10 mouse cellular contexts compared by ENCODE assay signal in the genomic region with DNA sequence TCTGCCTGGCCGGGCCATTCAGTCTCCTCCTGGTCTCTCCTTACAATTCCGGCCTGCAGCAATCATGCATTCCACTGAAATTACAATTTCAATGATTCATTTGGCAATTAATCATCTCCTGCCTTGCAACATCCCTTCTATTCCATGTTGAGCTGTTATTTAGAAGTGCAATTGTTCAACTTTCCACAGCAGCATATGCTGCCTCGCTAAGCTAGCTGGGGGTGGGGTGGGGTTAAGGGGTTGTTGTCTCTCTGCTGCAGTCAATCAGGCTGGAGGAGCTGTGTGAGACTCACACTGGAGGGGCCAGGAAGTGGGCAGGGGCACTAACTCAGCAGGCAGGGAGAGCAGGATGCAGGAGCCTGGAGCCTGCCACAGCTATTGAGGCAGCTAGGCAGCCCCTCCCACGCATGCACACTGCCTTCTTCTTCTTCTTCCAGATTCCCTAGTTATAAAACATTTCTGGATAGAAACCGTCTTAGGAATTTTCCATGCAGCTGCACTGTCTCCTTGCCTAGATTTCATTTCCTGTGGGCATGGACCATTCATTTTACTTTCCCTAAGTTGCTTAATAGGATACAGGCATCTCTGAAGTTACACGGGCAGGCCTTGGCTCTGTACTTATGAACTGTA.
DNase-seq lines count a peak whose midpoint lies in the region; ATAC-seq lines count a peak whose summit lies in the region.
"Had no signal": no experiment of that assay in that cellular context is flagged by ENCODE, and none has a peak within 500 bp of the region (broad histone marks: within the 10 kb centered on the region; RNA-seq: fewer than 3 reads in every experiment).

No protein-coding gene starts in this region.

- peak; percentile 32 for DNase-seq in urinary bladder, postnatal 14 days (ENCODE audit: low spot score)
- no peak for DNase-seq in urinary bladder, postnatal 25 days (ENCODE audit: low spot score)
- DNase-seq in fibroblast of lung, adult 2 months (ENCODE audit: low read depth) = peak; percentile 45
- peak; percentile 51 to 56 for DNase-seq in left cerebral cortex, postnatal 10 days (ENCODE audit: extremely low spot score in 1 of 2, low spot score in 2 of 2)
- peak; percentile 77 for DNase-seq in right cerebral cortex, postnatal 25 days
- no peak for DNase-seq in natural killer cell, adult 2 months (ENCODE audit: low spot score in 2 of 2)

- H3K27me3 ChIP-seq in intestine, embryonic 16.5 days (replicated peaks; ENCODE audit: control insufficient read depth, insufficient read depth, low read length) = no peaks in the 10 kb centered on the region
- H3K27me3 ChIP-seq in forebrain, embryonic 12.5 days = no peaks in the 10 kb centered on the region
- H3K27me3 ChIP-seq: stomach, embryonic 15.5 days had no signal

- H3K9me3 ChIP-seq in intestine, embryonic 16.5 days (ENCODE audit: control insufficient read depth, low read length) = no peaks in the 10 kb centered on the region
- no peaks in the 10 kb centered on the region for H3K9me3 ChIP-seq in forebrain, embryonic 12.5 days
- H3K9me3 ChIP-seq: stomach, embryonic 15.5 days had no signal

- 29% methylated on average over 6 of the region's 6 CpGs for WGBS in intestine, embryonic 16.5 days
- 35% methylated on average over 6 of the region's 6 CpGs for WGBS in forebrain, embryonic 12.5 days

- intact Hi-C loops in left cerebral cortex, postnatal 10 days (cut with DNase I) = loop anchor here (10.0 kb wide), 3 partner anchors 262 to 482 kb away; no protein-coding TSS in a partner anchor

- H3K4me3 ChIP-seq in intestine, embryonic 16.5 days (ENCODE audit: low read length) = no peak overlapping the region
- no peak overlapping the region for H3K4me3 ChIP-seq in forebrain, embryonic 12.5 days (replicated peaks)
- H3K4me3 ChIP-seq: stomach, embryonic 15.5 days had no signal

- no peak overlapping the region for H3K9ac ChIP-seq in intestine, embryonic 16.5 days (ENCODE audit: low read depth, low read length)
- no peak overlapping the region for H3K9ac ChIP-seq in forebrain, embryonic 12.5 days
- H3K9ac ChIP-seq: liver, embryonic 14.5 days; stomach, embryonic 15.5 days had no signal

- H3K4me1 ChIP-seq in intestine, embryonic 16.5 days (ENCODE audit: control insufficient read depth, insufficient read depth, low read length) = peaks cover 10% of the 10 kb centered on the region
- H3K4me1 ChIP-seq in forebrain, embryonic 12.5 days = peaks cover 11% of the 10 kb centered on the region

- no peak overlapping the region for H3K4me2 ChIP-seq in intestine, embryonic 16.5 days (ENCODE audit: low read depth, low read length)
- H3K4me2 ChIP-seq in forebrain, embryonic 12.5 days = no peak overlapping the region
- H3K4me2 ChIP-seq: stomach, embryonic 15.5 days had no signal

- no peaks in the 10 kb centered on the region for H3K36me3 ChIP-seq in intestine, embryonic 16.5 days (ENCODE audit: control insufficient read depth, insufficient read depth, low read length)
- H3K36me3 ChIP-seq in forebrain, embryonic 12.5 days (replicated peaks) = no peaks in the 10 kb centered on the region
- H3K36me3 ChIP-seq: stomach, embryonic 15.5 days had no signal

- peak; percentile 53; the same call in 1 of the 2 replicates for ATAC-seq in intestine, embryonic 16.5 days
- ATAC-seq in forebrain, embryonic 12.5 days (ENCODE audit: low FRiP score) = no peak

- no peak overlapping the region; the same call in 1 of the 2 replicates for H3K27ac ChIP-seq in intestine, embryonic 16.5 days (ENCODE audit: low read length)
- H3K27ac ChIP-seq in forebrain, embryonic 12.5 days = no peak overlapping the region
- H3K27ac ChIP-seq: liver, embryonic 14.5 days; stomach, embryonic 15.5 days had no signal

Comparison
In these comparisons a context has a peak if more than half of its experiments do, and no peak if none do; other contexts are left out.
1. DNase-seq: peak in urinary bladder, postnatal 14 days (single experiment), fibroblast of lung, adult 2 months (single experiment), left cerebral cortex, postnatal 10 days (2 of 2) and right cerebral cortex, postnatal 25 days (single experiment); none in urinary bladder, postnatal 25 days (single experiment) and natural killer cell, adult 2 months (0 of 2).